Mouse (Mus musculus) kidney, postnatal 10 days (tissue): Measurements from ENCODE around the gene Pabpn1l.
"Not testable (repeated sequence)": the region's sequence is repeated elsewhere in the genome, so short reads cannot be mapped to it uniquely, and the experiment has no call there.

ENCODE experiments used
- DNase-seq: peaks from one replicate; pipeline ENCODE4 v3.0.0; 2021; ENCODE audit warnings: mixed read lengths

Gene Pabpn1l

GRCm38 (mm10) chr8:122574667-122575251 lies 47.8 kb downstream of the Pabpn1l start:
- DNase-seq: no peak

- no peak for DNase-seq
Measured at GRCm38 (mm10) chr8:122574264-122574663, 48.3 kb downstream of the Pabpn1l start.

- no peak for DNase-seq
Measured at GRCm38 (mm10) chr8:122573577-122573976, 49.0 kb downstream of the Pabpn1l start.

- DNase-seq: not testable (repeated sequence)
Measured at GRCm38 (mm10) chr8:122573176-122573575, 49.4 kb downstream of the Pabpn1l start.

- DNase-seq: no peak
Measured at GRCm38 (mm10) chr8:122572751-122573150, 49.8 kb downstream of the Pabpn1l start.

- no peak for DNase-seq
Measured at GRCm38 (mm10) chr8:122571750-122572267, 50.7 kb downstream of the Pabpn1l start.

- no peak for DNase-seq
Measured at GRCm38 (mm10) chr8:122571153-122571552, 51.4 kb downstream of the Pabpn1l start.

- DNase-seq: no peak
Measured at GRCm38 (mm10) chr8:122569996-122570395, 52.5 kb downstream of the Pabpn1l start.
